Mouse (Mus musculus) spleen, postnatal 10 days (tissue): ENCODE results near the gene Tiam1.

Experiments
- DNase-seq, 2 experiments: peaks; one replicate each; pipeline ENCODE4 v3.0.0; 2021 to 2022; ENCODE audit warnings: low spot score in 2 of 2

The Tiam1 gene

DNA sequence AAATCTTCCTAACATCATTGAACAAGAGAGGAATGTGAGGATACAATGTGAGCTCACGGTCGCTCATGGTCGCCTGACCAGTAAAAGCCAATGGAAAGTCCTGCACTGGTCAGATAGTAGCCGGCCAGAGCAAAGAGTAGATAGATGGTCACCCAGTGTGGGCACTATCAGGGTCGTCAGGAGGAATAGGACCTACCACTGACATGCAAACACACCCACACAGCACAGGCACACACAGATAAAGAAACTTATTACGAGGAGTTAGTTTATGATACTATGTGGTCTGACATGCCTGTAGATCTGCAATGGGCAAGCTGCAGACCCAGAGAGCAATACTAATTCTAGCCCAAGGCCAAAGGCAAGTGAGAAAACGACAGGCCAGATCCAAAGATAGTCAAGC is 92.5 kb downstream of the Tiam1 start:
- DNase-seq: no peak

DNA sequence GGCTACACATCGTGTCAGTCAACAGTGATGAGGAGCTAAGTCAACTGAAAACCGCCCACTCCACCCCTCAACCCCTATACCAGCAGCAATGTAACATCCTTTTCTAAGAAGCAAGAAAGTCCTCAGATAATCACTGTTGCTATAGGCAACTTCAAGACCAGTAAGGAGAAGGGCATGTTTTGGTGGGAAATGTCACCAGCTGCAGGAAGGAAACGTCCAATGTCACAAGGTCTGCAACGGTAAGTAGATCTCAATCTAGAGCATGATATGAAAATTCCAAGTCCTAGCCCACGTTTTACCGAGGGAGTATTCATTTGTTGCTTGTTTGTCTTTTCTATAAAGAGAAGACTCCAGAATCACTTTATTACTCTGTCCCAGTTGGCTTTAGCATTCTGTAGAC is 95.7 kb downstream of the Tiam1 start:
- DNase-seq: no peak

- no peak for DNase-seq
These were observed 96.9 kb downstream of the Tiam1 start for GRCm38 (mm10) chr16:90046494-90047158.

DNA sequence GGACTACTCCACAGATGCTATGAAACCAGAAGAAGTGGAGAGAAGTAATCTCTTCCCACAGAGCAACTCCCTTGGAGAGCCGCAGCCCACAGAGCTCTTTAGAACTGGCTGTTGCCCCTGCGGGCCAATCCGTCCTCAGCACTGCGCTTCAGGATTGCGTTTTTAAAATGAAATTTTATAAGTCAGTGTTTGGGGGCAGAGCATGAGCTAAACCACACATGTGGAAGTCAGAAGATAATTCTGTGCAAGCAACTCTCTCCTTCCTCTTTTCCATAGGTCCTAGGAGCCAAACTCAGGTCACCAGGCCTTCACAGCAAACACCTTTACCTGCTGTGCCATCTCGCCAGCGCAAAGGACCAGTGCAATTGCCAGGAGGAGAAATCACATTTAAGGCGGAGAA is 98.0 kb downstream of the Tiam1 start:
- no peak for DNase-seq

- peak; percentile 56 to 72 for DNase-seq
These were observed 99.4 kb downstream of the Tiam1 start for GRCm38 (mm10) chr16:90044004-90044754.

- no peak for DNase-seq
These were observed 100.7 kb downstream of the Tiam1 start for GRCm38 (mm10) chr16:90042874-90043273.

GRCm38 (mm10) chr16:90042386-90042785 is 101.2 kb downstream of the Tiam1 start:
- DNase-seq: no peak

- DNase-seq: peak in 1 of 2 experiments; percentile 35
These were observed 102.7 kb downstream of the Tiam1 start for GRCm38 (mm10) chr16:90040771-90041364.

GRCm38 (mm10) chr16:90035595-90036110 is 107.9 kb downstream of the Tiam1 start:
- DNase-seq: no peak

GRCm38 (mm10) chr16:90030355-90030754 is 113.2 kb downstream of the Tiam1 start:
- no peak for DNase-seq

DNA sequence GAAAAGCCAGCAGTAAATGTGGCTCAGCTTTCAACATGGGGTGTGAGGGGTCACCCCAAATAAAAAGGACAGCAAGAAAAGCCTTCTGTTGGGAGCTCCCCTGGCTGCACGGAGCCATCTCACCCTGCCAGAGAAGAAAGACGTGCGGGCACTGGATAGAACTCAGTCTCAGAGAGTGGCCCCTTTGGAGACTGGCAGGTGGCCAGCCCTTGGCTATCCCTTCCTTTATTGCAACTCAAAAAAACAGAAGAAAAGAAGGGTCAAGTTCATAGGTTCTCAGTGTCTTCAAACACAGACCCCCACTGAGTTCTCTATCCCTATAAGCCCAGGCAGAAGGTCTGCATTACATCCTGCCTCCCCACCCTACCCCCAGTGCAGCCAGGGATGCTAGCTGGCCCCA is 115.7 kb downstream of the Tiam1 start:
- no peak for DNase-seq

GRCm38 (mm10) chr16:90025526-90026172 is 117.9 kb downstream of the Tiam1 start:
- no peak for DNase-seq

DNA sequence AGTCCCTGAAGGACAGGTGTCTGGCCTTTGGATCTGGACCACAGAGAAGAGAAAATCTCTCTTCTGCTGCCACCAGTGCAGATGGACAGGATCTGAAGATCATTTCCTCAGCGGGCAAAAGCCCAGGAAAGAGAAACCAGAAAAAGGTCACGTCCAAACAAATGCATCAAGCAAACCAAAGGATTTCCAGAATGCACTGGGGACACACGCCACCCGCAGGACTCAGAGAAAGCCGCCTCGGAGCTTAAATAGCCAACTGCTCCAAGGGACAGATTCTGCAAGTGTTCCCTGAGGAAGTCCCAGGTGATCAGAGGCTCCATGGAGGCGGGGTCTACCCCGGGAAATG is 119.9 kb downstream of the Tiam1 start:
- no peak for DNase-seq

GRCm38 (mm10) chr16:90022932-90023664 is 120.5 kb downstream of the Tiam1 start:
- no peak for DNase-seq

DNA sequence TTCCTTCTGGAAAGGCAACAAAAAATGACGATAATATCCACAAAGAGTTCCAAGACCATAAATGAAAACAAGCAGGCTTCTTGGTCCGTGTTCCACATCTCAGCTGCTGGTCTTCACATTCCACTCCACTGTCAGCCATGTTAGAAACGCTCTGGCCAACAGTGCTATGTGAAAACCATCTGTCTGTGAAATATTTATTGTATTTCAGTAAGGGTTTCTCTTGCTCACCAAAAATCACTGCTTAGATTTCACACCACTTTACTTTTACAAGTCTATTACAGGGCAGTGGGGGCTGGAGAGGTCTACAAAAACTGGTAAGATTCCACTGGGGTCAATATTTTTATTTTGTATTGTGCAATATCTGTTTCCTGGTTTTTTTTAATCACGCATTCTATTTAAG is 127.5 kb downstream of the Tiam1 start:
- no peak for DNase-seq

- DNase-seq: no peak
These were observed 129.0 kb downstream of the Tiam1 start for GRCm38 (mm10) chr16:90014596-90014995.

- DNase-seq: no peak
These were observed 131.9 kb downstream of the Tiam1 start for GRCm38 (mm10) chr16:90011521-90012181.

DNA sequence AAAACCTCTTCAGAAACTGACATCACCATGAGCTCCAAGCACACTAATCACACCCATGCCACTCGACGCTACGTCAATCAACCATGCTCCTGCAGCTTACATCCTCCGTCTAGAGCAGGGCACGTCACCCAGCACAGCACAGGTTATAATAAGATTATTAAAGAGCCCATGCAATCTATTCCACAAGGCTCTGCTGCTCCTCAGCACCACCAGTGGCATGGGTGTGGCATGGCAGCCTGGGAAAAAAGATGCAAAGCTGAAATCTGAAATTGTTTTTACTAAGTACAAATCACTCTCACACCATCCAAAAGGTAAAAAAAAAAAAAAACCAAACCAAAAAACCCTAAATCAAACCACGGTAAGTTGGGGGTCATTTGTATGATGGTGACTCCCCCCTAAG is 135.1 kb downstream of the Tiam1 start:
- DNase-seq: no peak

DNA sequence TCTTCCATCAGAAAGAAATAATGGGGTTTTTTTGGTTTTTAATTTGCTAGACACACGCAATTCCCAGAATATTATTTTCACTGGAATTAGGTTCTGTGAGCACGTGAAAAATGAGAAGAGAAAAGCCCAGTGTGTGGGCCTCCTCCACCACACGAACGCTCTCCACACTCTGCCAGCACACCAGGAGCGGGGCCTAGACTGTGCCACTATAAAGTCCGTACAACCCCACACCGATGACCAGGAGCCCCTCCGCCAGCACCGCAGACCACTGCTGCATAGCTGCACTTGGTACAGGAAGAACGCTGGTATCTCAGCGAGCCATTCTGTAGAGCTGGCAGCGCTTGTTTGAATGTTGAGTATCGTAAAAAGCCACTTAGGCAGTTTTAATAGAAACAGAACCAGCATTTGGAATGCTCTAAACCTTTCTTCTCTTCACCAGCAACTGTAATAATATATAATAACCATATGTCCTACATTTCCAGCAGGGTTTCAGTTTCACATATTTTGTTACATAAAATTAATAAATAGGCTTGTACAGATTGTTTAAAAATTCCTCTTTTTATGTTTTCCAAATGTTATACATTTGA is 136.1 kb downstream of the Tiam1 start:
- DNase-seq: no peak

DNA sequence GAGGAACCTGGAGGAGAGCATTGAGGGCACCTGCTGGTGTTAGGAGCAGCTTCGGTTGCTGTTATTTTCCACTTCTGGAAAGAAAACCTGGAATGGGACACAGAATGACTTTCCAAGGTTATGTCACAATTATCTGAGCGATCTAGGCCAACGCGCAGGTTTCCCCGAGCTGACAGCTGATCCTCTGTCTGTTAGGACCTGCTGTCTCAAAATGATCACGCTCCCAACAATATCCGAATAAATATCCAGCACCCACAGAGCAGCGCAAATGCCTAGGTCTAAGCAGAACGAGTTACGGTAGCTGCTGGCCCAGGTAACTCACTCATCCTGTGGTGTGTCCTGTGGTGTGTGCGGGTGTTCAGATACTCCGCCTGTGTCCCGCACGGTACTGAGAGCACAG is 140.0 kb downstream of the Tiam1 start:
- no peak for DNase-seq

DNA sequence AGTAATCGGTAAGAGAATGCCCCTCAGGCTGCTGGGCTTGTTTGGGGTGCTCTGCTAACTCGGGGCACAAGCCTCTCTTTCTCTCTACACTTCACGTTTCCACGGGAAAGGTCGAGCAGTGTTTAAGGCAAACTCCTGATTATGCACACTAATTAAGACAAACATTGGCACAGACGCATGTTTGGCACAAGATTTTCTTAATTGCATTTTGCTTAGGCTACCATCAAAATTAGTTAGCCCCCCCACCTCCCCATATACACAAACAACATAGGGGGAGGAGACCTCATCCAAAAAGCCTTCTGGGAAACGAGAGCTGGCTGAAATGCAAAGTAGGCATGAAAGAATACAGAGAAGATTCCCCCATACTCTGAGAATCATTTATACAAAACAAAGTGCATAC is 148.4 kb downstream of the Tiam1 start:
- DNase-seq: no peak
